Mouse (Mus musculus) heart, embryonic 14.5 days (tissue): Measurements from ENCODE around the gene Emp3. TPM values are rescaled to one million over a fixed set of nuclear protein-coding genes. Genes with fewer than 3 reads are reported as not detected.
A peak's percentile ranks its signal among the peaks of the same experiment; 100 is the strongest.

Source experiments
- ATAC-seq: fragments of 200-750 bp; cut with Nextera tagmentation; 2 replicates; pipeline ENCODE4 v1.8.0; 2017; ENCODE audit warnings: low read depth, moderate TSS enrichment; ENCODE audit not compliant: insufficient number of reproducible peaks, insufficient read depth, low FRiP score
- H3K27ac ChIP-seq, 2 experiments: fragments of 200-500 bp in 1 of 2; fragments of 300-500 bp in 1 of 2; sonication (generic) in 1 of 2; replicated peaks in 1 of 2; 2 replicates each; pipeline ENCODE4 v1.5.1; 2012 to 2014; ENCODE audit warnings: low read depth in 2 of 2, low read length in 2 of 2, control low read depth in 1 of 2, mild to moderate bottlenecking in 1 of 2, mixed read lengths in 1 of 2; ENCODE audit not compliant: control insufficient read depth in 1 of 2, insufficient read depth in 1 of 2
- H3K27me3 ChIP-seq: fragments of 300-500 bp; sonication (generic); 2 replicates; pipeline ENCODE4 v1.6.1; 2014; ENCODE audit warnings: mild to moderate bottlenecking, low read length, control low read depth; ENCODE audit not compliant: control insufficient read depth, insufficient read depth
- H3K36me3 ChIP-seq: fragments of 300-500 bp; sonication (generic); 2 replicates; pipeline ENCODE4 v1.6.1; 2014; ENCODE audit warnings: mild to moderate bottlenecking, control low read depth, low read length, mixed read lengths; ENCODE audit not compliant: control insufficient read depth, insufficient read depth
- H3K4me1 ChIP-seq, 2 experiments: fragments of 200-500 bp in 1 of 2; fragments of 300-500 bp in 1 of 2; sonication (generic) in 1 of 2; 2 replicates each; pipeline ENCODE4 v1.6.1; 2012 to 2014; ENCODE audit warnings: low read length in 2 of 2, control low read depth in 1 of 2, mixed read lengths in 1 of 2; ENCODE audit not compliant: control insufficient read depth in 2 of 2, insufficient read depth in 2 of 2
- H3K4me2 ChIP-seq: fragments of 300-500 bp; sonication (generic); 2 replicates; pipeline ENCODE4 v1.6.1; 2014; ENCODE audit warnings: mild to moderate bottlenecking, low read length
- H3K4me3 ChIP-seq, 2 experiments: fragments of 200-500 bp in 1 of 2; fragments of 300-500 bp in 1 of 2; sonication (generic) in 1 of 2; 2 replicates each; pipeline ENCODE4 v1.5.1; 2012 to 2014; ENCODE audit warnings: low read length in 2 of 2, mild to moderate bottlenecking in 2 of 2, control low read depth in 1 of 2, low read depth in 1 of 2, moderate library complexity in 1 of 2; ENCODE audit not compliant: control insufficient read depth in 1 of 2, insufficient read depth in 1 of 2
- H3K9ac ChIP-seq: fragments of 300-500 bp; sonication (generic); 2 replicates; pipeline ENCODE4 v1.6.1; 2014; ENCODE audit warnings: mild to moderate bottlenecking, low read length
- H3K9me3 ChIP-seq: fragments of 300-500 bp; sonication (generic); 2 replicates; pipeline ENCODE4 v1.6.1; 2016; ENCODE audit warnings: low read length, control low read depth; ENCODE audit not compliant: control insufficient read depth
- WGBS: fragments of 180-500 bp; shearing (Covaris S2); extraction: QIAGEN DNeasy Blood & Tissue Kit; methylation state at CpG from one replicate; pipeline ENCODE4 v1.1.7; 2014; 5-methylcytosine and 5-hydroxymethylcytosine counted together
- polyA plus RNA-seq: library from polyadenylated mRNA; unstranded; fragments of >200 nt; fragmentation: Nextera tagmentation; extraction: Ambion mirVana; gene quantifications from 2 replicates; pipeline ENCODE4 v1.2.1, GENCODE M21; 2014

The Emp3 gene
- polyA plus RNA-seq, 1 experiment from 2014 or later: 90.5 TPM

DNA sequence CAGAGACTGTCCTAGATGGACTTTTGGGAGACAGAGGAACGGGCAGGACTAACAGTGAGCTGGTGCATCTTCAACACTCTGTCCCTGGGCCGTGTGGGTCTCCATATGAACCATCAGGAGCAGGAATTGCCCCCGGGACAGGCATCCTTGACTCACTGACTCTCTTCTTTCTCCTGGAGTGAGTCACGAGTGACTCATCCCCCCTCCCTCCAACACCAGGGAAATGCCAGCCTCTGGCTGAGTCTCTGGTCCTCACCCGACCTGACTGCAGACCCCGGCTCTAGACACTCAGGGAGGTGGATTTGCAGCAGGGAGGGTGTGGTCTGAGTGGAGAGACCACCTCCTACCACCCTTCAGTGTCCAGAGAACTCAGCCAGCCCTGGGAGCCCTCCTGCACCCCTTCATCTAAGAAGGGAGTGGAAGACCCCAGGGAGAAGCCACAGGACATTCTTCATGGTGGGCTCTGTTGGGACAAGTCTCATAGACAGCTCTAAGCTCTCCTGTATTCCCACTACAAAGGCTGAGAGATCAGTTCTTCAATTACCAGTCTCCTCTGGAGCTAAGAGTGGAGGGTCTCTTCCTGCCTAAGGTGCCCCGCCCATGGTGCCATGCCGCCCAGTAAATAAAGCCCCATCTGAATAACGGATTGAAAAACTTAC lies 492 bp downstream of the Emp3 start:
- ATAC-seq: no peak
- H3K4me2 ChIP-seq: peak overlapping the region; percentile 62
- peaks cover 5% of the 10 kb centered on the region; the same call in 1 of the 2 replicates for H3K36me3 ChIP-seq
- H3K27me3 ChIP-seq: no peaks in the 10 kb centered on the region
- peak overlapping the region; percentile 48 to 49 for H3K4me3 ChIP-seq
- H3K9ac ChIP-seq: peak overlapping the region; percentile 72
- peaks cover 28 to 31% of the 10 kb centered on the region in 2 experiments for H3K4me1 ChIP-seq
- H3K27ac ChIP-seq: peak overlapping the region; percentile 71 to 80
- 34% methylated on average over 9 of the region's 9 CpGs for WGBS
- H3K9me3 ChIP-seq: no peaks in the 10 kb centered on the region

DNA sequence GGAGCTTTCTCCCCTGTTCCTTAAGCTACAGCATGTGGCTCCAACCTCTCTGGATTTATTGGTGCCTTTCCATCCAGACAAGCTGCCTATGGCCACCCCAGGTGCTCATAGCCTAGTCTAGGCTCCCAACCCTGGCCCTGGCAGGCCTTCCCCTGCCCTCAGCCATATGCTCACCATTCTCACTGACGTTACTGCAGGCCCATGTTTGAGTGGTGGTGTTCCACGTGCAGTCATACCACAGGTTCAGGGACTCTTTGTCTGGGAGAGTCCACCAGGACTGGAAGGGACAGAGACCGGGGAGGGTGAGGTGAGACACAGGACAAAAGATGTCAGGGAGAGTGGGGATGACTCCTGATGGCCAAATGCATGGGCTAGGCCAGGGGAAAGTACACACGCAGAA lies 1.4 kb downstream of the Emp3 start:
- Histone ChIP-seq H3K27me3 (no peaks in the 10 kb centered on the region), H3K4me2 (peak overlapping the region; percentile 62), H3K4me3 (peak overlapping the region; percentile 48 to 49; a peak in 2 of 4 replicates), H3K27ac (no peak overlapping the region), H3K9ac (peak overlapping the region; percentile 72; the same call in 1 of the 2 replicates), H3K36me3 (peaks cover 5% of the 10 kb centered on the region; the same call in 1 of the 2 replicates), H3K9me3 (no peaks in the 10 kb centered on the region), H3K4me1 (peaks cover 28 to 31% of the 10 kb centered on the region in 2 experiments)
- WGBS: 71% methylated on average over 4 of the region's 4 CpGs
- ATAC-seq: no peak

DNA sequence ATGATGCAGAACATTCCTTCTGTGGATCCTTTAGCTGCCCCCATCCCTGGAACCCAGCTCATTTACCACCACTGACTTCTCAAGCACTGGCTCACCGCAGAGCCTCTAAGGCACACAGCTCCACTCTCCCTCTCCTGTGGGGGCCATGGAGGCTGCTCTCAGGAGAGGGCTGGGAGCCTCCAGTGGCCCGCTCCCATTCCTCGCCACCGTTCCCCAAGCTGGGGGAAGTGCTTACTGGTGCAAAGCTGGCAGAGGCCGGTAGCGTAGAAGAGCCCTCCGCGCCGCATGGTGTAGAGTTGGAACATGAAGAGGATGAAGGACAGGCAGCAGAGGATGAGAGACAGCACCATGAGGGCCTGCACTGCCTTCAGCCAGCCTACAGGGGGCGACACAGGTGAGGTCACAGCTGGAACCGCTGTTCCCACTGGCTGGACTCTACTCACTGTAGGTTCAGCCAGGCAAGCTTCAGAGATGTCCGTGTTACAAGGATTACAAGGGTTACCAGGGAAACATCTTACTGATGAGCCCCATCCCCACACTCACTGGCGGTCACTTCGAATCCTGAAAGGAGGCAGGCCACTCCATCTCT lies 2.0 kb downstream of the Emp3 start:
- ATAC-seq: no peak
- H3K27me3 ChIP-seq: no peaks in the 10 kb centered on the region
- H3K4me3 ChIP-seq: no peak overlapping the region
- H3K4me1 ChIP-seq: peaks cover 27 to 28% of the 10 kb centered on the region in 2 experiments
- no peak overlapping the region; the same call in 1 of the 2 replicates for H3K4me2 ChIP-seq
- no peak overlapping the region for H3K27ac ChIP-seq
- no peaks in the 10 kb centered on the region for H3K9me3 ChIP-seq
- 67% methylated on average over 14 of the region's 14 CpGs for WGBS
- H3K9ac ChIP-seq: no peak overlapping the region
- H3K36me3 ChIP-seq: peaks cover 6% of the 10 kb centered on the region

DNA sequence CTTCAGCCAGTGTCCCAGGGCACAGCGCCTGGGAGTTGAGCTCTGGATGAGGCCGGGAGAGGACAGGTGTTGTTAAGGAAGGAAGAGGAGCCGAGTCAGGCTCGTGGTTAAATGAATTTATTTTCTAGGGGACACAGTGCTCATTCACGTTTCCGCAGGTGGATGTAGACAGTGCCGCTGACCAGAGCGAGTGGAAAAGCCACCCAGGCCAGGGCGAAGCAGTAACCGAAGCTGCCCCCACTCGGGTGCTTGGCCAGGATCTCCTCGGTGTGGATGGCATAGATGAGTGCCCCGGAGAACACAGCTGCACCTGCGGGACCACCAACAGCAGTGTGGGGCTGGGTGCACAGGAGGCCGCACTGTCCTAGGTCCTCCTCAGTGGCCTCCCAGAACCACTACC lies 3.3 kb downstream of the Emp3 start:
- Histone ChIP-seq H3K27me3 (no peaks in the 10 kb centered on the region), H3K4me3 (no peak overlapping the region), H3K9me3 (no peaks in the 10 kb centered on the region), H3K27ac (no peak overlapping the region), H3K4me1 (peaks cover 23 to 28% of the 10 kb centered on the region in 2 experiments), H3K9ac (no peak overlapping the region), H3K36me3 (peaks cover 14% of the 10 kb centered on the region), H3K4me2 (no peak overlapping the region)
- WGBS: 84% methylated on average over 15 of the region's 15 CpGs
- no peak for ATAC-seq

DNA sequence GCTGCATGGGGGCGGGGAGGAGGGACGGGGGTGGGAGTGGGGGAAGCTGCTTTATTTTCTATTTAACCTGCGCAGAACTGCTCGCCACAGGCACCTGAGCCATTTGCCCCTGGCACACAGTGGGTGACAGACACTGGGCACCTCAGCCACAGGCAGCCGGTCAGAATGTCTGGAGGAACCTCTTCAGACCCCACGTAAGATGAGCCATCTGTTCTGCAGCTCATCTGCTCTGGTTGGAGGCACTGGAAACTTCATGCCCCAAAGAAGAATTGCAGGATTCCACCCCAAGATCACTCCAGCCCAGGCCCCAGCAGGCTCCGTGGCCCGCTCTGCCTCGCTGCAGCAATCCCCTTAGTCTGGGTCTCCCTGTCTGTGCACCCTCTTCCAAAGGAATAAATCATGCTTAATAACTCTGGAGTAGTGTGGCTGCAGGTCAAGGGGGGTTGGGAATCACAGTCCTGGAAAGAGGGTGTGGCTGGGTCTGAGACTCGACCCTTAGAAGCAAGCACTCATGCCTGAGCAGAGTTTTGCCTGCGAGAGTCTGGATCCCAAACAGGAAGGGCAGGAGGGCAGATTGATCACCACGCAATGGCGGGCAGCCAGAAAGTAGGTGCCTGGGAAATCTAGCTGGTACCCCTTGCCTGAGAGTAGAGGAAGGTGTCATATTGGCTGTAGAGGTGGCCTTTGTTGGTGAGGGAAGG lies 4.0 kb downstream of the Emp3 start:
- Histone ChIP-seq H3K36me3 (peaks cover 14% of the 10 kb centered on the region), H3K9me3 (no peaks in the 10 kb centered on the region), H3K27me3 (no peaks in the 10 kb centered on the region), H3K4me2 (peak overlapping the region; percentile 61), H3K4me1 (peaks cover 17 to 21% of the 10 kb centered on the region in 2 experiments), H3K4me3 (peak overlapping the region in 1 of 2 experiments; percentile 34; a peak in 1 of 4 replicates), H3K9ac (peak overlapping the region; percentile 66), H3K27ac (peak overlapping the region; percentile 24 to 34; a peak in 3 of 4 replicates)
- 35% methylated on average over 13 of the region's 13 CpGs for WGBS
- ATAC-seq: no peak

DNA sequence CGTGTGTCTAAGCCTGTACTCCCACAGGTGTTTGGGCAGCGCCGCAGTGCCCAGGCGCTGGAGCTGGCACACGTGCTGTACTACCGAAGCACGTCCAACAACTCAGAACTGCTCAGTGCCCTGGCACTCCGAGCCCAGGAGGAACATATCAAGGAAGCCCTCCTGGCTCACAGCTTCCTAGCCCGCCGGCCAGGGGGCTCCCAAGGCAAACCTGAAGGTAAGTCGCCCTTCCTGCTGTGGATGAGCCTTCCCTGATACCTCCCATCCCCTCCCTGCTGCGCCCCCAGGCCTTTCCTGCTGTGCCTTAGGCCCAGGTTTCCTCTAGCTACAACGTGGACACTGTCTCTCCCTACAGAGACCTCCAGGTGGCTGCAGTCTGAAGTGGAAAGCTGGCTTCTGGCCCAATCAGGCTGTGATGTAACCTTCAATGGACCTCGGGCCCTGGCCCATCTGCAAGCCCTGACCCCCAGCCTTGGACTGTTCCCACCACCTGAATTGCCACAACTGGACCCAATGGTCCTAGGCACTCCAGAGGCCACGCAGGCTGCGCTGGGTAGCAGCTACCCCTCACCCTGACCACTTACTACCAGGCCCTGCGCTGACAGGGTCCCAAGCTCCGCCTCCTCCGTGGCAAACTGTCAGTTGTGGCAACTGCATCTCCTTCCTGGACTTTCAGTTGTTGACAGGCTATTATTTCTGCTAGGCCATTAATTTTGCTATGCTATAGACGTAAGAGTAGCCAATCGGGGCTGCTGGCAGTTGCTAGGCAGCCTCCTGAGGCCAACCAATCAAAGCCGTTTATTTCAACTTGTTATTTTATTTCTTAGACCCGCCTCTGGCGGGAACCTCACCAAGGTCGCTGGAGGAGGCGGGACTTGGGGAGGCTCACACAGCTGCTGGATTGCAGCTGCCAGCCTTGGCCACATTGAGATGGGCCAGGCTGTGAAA lies 4.9 kb downstream of the Emp3 start:
- Histone ChIP-seq H3K4me1 (peaks cover 15 to 19% of the 10 kb centered on the region in 2 experiments), H3K9ac (peak overlapping the region; percentile 66), H3K4me2 (peak overlapping the region; percentile 61), H3K27me3 (no peaks in the 10 kb centered on the region), H3K9me3 (no peaks in the 10 kb centered on the region), H3K36me3 (peaks cover 14% of the 10 kb centered on the region), H3K4me3 (peak overlapping the region; percentile 34), H3K27ac (peak overlapping the region; percentile 31 to 34)
- 38% methylated on average over 26 of the region's 26 CpGs for WGBS
- peak; percentile 60 for ATAC-seq

DNA sequence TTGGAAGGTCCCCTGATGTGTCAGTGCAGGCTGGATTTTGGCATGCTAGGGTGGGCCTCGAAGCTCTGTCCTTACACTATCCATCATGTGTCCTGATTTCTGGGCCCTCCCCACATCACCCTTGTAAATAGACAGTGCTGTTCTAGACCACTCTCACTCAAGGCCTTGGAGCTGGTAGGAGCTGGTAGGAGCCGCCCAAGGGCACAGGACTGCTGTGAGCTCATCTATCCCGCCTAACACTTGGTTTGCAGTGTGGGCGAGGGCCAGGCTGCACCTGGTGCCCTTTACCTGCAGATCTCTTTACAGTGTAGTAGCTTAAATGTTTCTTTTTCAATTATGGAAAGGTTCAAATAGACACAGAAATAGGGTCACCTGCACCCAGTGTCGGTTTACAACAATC lies 6.2 kb downstream of the Emp3 start:
- H3K4me3 ChIP-seq: no peak overlapping the region
- H3K9ac ChIP-seq: no peak overlapping the region
- H3K4me1 ChIP-seq: peaks cover 14 to 19% of the 10 kb centered on the region in 2 experiments
- H3K9me3 ChIP-seq: no peaks in the 10 kb centered on the region
- ATAC-seq: no peak
- no peak overlapping the region for H3K27ac ChIP-seq
- peaks cover 19% of the 10 kb centered on the region for H3K36me3 ChIP-seq
- no peaks in the 10 kb centered on the region for H3K27me3 ChIP-seq
- no peak overlapping the region for H3K4me2 ChIP-seq
- 89% methylated on average over 5 of the region's 5 CpGs for WGBS
